Mouse (Mus musculus) cortical plate, adult 2 months (tissue): Measurements from ENCODE around the gene Serinc4.
"Not testable (repeated sequence)": the region's sequence is repeated elsewhere in the genome, so short reads cannot be mapped to it uniquely, and the experiment has no call there.

Experiments
- CTCF ChIP-seq: fragments of 200-500 bp; IDR thresholded peaks from 2 replicates; pipeline ENCODE4 v1.5.1; 2011; ENCODE audit warnings: mild to moderate bottlenecking, control low read depth, low read length; ENCODE audit not compliant: insufficient read depth; ENCODE audit errors: extremely low read depth
- POLR2A ChIP-seq: fragments of 200-500 bp; IDR thresholded peaks from 2 replicates; pipeline ENCODE4 v1.6.1; 2011; ENCODE audit warnings: mild to moderate bottlenecking, low read length, control low read depth; ENCODE audit not compliant: insufficient read depth; ENCODE audit errors: extremely low read depth

- TF ChIP-seq CTCF, POLR2A: not testable (repeated sequence)
Measured at GRCm38 (mm10) chr2:121472783-121473182, 16.2 kb upstream of the Serinc4 start.
